Mouse (Mus musculus): ENCODE measurements around the gene Cd27.
"Not testable (repeated sequence)": the region's sequence is repeated elsewhere in the genome, so short reads cannot be mapped to it uniquely, and the experiment has no call there.

- TF ChIP-seq EP300 (optimal IDR thresholded peaks at IDR 0.05); CTCF (IDR thresholded peaks at IDR 0.05; ENCODE audit: low read depth): not testable (repeated sequence)
These were observed 45.9 kb upstream of the Cd27 start for GRCm38 (mm10) chr6:125282721-125283120.

Data from stomach, postnatal 0 days (tissue).